17 mouse cellular contexts compared by ENCODE assay signal in the genomic region with DNA sequence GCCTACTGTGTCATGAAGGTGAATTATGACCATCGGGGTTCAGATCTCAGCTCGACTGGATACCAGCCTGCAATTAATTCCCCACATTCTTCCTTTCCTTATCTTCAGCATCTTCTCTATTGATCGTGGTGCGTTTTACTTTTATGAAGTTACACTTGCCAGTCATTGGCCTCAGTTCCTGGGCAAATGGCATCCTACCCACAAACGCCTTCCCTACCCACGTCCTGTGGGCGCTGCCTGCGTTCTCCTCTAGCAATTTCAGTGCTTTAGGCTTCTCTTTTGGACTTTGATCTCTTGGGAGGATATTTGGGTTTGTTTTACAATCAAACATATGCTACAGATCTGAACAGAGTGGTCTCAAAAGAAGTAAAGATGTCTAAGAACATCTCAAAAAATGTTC.
"Had no signal": no experiment of that assay in that cellular context is flagged by ENCODE, and none has a peak within 500 bp of the region (broad histone marks: within the 10 kb centered on the region; RNA-seq: fewer than 3 reads in every experiment).

No protein-coding gene starts in this region.

- H3K27me3 ChIP-seq: limb, embryonic 12.5 days; limb, embryonic 15.5 days; liver, embryonic 15.5 days; lung, embryonic 15.5 days; midbrain, embryonic 12.5 days had no signal

- H3K4me2 ChIP-seq: limb, embryonic 12.5 days; limb, embryonic 15.5 days; liver, embryonic 11.5 days; liver, embryonic 15.5 days; lung, embryonic 15.5 days; midbrain, embryonic 12.5 days had no signal

- H3K36me3 ChIP-seq: limb, embryonic 12.5 days; liver, embryonic 15.5 days; lung, embryonic 15.5 days; midbrain, embryonic 12.5 days had no signal

- H3K9me3 ChIP-seq: limb, embryonic 12.5 days; limb, embryonic 15.5 days; liver, embryonic 15.5 days; lung, embryonic 15.5 days; midbrain, embryonic 12.5 days had no signal

- H3K4me1 ChIP-seq: limb, embryonic 12.5 days; limb, embryonic 15.5 days; liver, embryonic 15.5 days; lung, embryonic 15.5 days had no signal

- ATAC-seq: midbrain, embryonic 16.5 days had no signal

- H3K9ac ChIP-seq: limb, embryonic 12.5 days; limb, embryonic 15.5 days; liver, embryonic 15.5 days; lung, embryonic 15.5 days; midbrain, embryonic 12.5 days had no signal

- H3K4me3 ChIP-seq: limb, embryonic 12.5 days; limb, embryonic 15.5 days; liver, embryonic 15.5 days; lung, embryonic 15.5 days; midbrain, embryonic 12.5 days; myocyte had no signal

- DNase-seq: kidney, adult 18-20 months; kidney, adult 9 months; kidney, postnatal 14 days; kidney, postnatal 4 days; left cerebral cortex, postnatal 4 days; lung, adult 18-20 months; lung, postnatal 10 days; lung, postnatal 4 days; thymus, adult 2 months had no signal

- H3K27ac ChIP-seq: limb, embryonic 12.5 days; limb, embryonic 15.5 days; liver, embryonic 15.5 days; lung, embryonic 15.5 days; midbrain, embryonic 12.5 days had no signal
